Mouse (Mus musculus): ENCODE data around the gene Tead2.

GRCm38 (mm10) chr7:45231941-45232340 lies 16.4 kb downstream of the Tead2 start:
- TF ChIP-seq POLR2A (IDR thresholded peaks at IDR 0.05; ENCODE audit: borderline replicate concordance, extremely low read depth, low read depth, low read length), result no peak
- TF ChIP-seq CTCF (IDR thresholded peaks at IDR 0.05; ENCODE audit: insufficient read depth, low read length), result no peak

All from lung, adult 2 months (tissue).